Comparison of ENCODE assay signal across 14 mouse cellular contexts in the genomic region with DNA sequence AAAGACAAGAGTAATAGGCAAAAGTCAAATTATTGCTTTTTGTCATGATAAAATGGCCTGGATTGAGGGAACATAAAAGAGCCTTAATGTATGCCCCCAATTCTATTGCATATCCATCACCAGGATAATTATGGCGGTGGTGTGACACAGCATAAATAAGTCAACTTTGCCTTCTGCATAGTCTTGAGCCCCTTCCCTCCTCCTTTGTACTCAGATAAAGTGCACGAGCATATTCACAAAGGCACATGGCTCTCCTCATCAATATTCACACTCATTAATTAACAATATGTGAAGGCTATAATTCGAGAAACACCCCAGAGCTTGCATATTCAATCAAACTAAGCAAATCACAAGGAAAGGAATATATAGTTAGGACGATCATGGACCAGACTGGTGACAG.
"Had no signal": no experiment of that assay in that cellular context is flagged by ENCODE, and none has a peak within 500 bp of the region (broad histone marks: within the 10 kb centered on the region; RNA-seq: fewer than 3 reads in every experiment).

No protein-coding gene starts in this region.

- H3K27me3 ChIP-seq: limb, embryonic 12.5 days; liver, embryonic 13.5 days; lung, embryonic 15.5 days; megakaryocyte, embryonic 14.5 days; stomach, embryonic 15.5 days had no signal

- H3K27ac ChIP-seq: limb, embryonic 12.5 days; liver, embryonic 13.5 days; lung, embryonic 15.5 days; macrophage; stomach, embryonic 15.5 days had no signal

- H3K36me3 ChIP-seq: limb, embryonic 12.5 days; liver, embryonic 13.5 days; lung, embryonic 15.5 days; stomach, embryonic 15.5 days had no signal

- H3K4me2 ChIP-seq: limb, embryonic 12.5 days; liver, embryonic 13.5 days; lung, embryonic 15.5 days; stomach, embryonic 15.5 days had no signal

- H3K4me3 ChIP-seq: limb, embryonic 12.5 days; liver, embryonic 13.5 days; lung, embryonic 15.5 days; megakaryocyte, embryonic 14.5 days; stomach, embryonic 15.5 days had no signal

- DNase-seq: kidney, adult 8-10 months; kidney, postnatal 25 days; liver; liver, embryonic 13.5 days; liver, postnatal 0 days; lung, postnatal 14 days; right cerebral cortex, postnatal 14 days; thymus, adult 2 months; thymus, postnatal 36 days had no signal

- H3K9ac ChIP-seq: limb, embryonic 12.5 days; liver, embryonic 13.5 days; liver, postnatal 0 days; lung, embryonic 15.5 days; stomach, embryonic 15.5 days had no signal

- H3K9me3 ChIP-seq: limb, embryonic 12.5 days; liver, embryonic 13.5 days; lung, embryonic 15.5 days; stomach, embryonic 15.5 days had no signal

- ATAC-seq: liver, postnatal 0 days had no signal

- H3K4me1 ChIP-seq: limb, embryonic 12.5 days; liver, embryonic 13.5 days; lung, embryonic 15.5 days; megakaryocyte, embryonic 14.5 days; stomach, embryonic 15.5 days had no signal
